Mouse (Mus musculus) megakaryocyte, embryonic 14.5 days (primary cell): ENCODE measurements around the gene Haus5. TPM values are rescaled to one million over a fixed set of nuclear protein-coding genes. Genes with fewer than 3 reads are reported as not detected.

ENCODE experiments used
- H3K27me3 ChIP-seq: replicated peaks from 2 replicates; pipeline ENCODE3; 2012; ENCODE audit warnings: inconsistent platforms
- H3K36me3 ChIP-seq: replicated peaks from 2 replicates; pipeline ENCODE3; 2012; ENCODE audit warnings: low read length, inconsistent platforms, mixed read lengths
- H3K4me1 ChIP-seq: 2 replicates; pipeline ENCODE4 v1.6.1; 2012; ENCODE audit warnings: inconsistent platforms
- H3K4me3 ChIP-seq: replicated peaks from 2 replicates; pipeline ENCODE3; 2012; ENCODE audit warnings: moderate library complexity, mild to moderate bottlenecking, inconsistent platforms
- H3K9me3 ChIP-seq: 2 replicates; pipeline ENCODE4 v1.6.1; 2012; ENCODE audit warnings: inconsistent platforms
- FLI1 ChIP-seq: IDR thresholded peaks from 2 replicates; pipeline ENCODE4 v1.6.1; 2012; ENCODE audit warnings: low read length, inconsistent platforms, mixed read lengths
- GATA1 ChIP-seq: IDR thresholded peaks from 3 replicates; pipeline ENCODE4 v1.6.1; 2012; ENCODE audit warnings: mixed read lengths, low read length, inconsistent platforms, borderline replicate concordance
- polyA plus RNA-seq: library from polyadenylated mRNA; stranded (reverse); fragments of >175 nt; gene quantifications from 2 replicates; pipeline ENCODE4 v1.2.3, GENCODE M21; 2012; ENCODE audit warnings: low replicate concordance; ENCODE audit not compliant: insufficient read depth

Haus5 gene
- polyA plus RNA-seq, 1 experiment = 13.7 TPM

DNA sequence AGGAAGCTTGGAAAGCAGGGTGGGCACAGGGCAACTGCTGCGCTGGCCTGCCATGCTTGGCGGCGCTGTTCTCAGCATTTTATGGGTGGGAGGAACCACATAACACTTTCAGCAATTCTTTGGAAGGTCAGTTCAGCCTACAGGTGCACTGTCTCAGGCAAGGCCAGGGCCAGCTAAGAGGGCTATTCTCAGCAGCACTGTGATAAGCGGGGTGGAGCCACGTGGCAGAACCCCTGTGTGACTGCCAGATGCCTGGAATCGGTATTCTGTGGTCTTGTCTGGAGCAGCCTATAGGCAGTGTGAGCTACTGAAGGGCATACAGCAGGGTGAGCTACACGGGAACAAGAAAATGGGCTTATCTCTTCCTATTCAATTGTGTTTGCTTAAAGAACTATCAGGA, 54.8 kb downstream of the Haus5 start:
- H3K4me1 ChIP-seq = peaks cover 25% of the 10 kb centered on the region
- no peaks in the 10 kb centered on the region for H3K9me3 ChIP-seq
- H3K27me3 ChIP-seq = peaks cover 9% of the 10 kb centered on the region
- no peaks in the 10 kb centered on the region for H3K36me3 ChIP-seq
- TF ChIP-seq FLI1 = no peak
- no peak overlapping the region for H3K4me3 ChIP-seq

DNA sequence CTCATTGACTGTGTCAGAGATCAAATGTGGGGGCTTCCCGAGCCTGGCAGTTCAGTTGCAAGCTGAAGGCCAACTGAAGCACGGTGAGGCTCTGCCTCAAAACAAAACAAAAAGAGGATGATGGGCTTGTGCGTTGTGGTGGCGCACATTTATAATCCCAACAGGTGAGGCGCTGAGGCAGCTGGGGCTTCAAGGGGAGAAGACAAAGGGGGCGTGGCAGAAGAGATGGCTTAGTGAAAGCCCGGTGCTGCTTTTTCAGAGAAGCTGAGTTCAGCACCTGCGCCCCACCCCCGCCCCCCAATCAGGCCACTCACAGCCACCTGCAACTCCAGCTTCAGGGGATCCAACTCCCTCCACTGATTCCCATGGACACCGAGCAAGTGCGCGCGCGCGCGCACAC, 56.3 kb downstream of the Haus5 start:
- Histone ChIP-seq H3K4me1 (peaks cover 21% of the 10 kb centered on the region), H3K36me3 (no peaks in the 10 kb centered on the region), H3K27me3 (peaks cover 10% of the 10 kb centered on the region), H3K9me3 (no peaks in the 10 kb centered on the region), H3K4me3 (no peak overlapping the region)
- TF ChIP-seq FLI1 = no peak
- TF ChIP-seq GATA1 = no peak

DNA sequence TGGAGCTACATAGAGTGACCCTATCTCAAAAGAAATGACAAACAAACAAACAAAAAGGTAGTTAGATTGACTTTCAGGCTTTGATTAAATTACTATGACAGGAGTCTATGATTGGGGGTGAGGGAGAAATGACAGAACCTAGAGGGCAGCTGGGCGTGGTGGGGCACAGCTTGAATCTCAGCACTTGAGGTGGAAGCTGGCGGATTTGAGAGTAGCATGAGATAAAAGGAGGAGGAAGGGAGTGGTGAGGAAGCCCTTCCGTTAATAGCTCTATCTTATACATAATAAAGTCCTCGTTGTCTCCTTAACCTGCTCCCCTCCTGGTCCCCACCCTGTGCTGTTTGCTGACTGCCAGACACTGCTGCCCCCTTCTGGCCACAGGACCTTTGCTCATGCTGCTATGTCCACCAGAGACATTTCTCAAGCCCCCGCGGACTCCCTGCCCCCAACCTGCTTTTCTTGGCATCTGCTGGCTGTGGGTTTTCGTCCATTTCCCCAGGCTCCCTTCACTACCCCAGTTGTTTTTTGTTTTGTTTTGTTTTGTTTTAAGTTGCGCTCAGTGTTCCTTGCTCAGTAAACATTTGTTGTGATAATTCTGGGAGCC, 57.0 kb downstream of the Haus5 start:
- H3K36me3 ChIP-seq = no peaks in the 10 kb centered on the region
- no peak for TF ChIP-seq FLI1
- TF ChIP-seq GATA1 = no peak
- peaks cover 15% of the 10 kb centered on the region for H3K4me1 ChIP-seq
- no peak overlapping the region for H3K4me3 ChIP-seq
- peaks cover 13% of the 10 kb centered on the region for H3K27me3 ChIP-seq
- H3K9me3 ChIP-seq = no peaks in the 10 kb centered on the region

DNA sequence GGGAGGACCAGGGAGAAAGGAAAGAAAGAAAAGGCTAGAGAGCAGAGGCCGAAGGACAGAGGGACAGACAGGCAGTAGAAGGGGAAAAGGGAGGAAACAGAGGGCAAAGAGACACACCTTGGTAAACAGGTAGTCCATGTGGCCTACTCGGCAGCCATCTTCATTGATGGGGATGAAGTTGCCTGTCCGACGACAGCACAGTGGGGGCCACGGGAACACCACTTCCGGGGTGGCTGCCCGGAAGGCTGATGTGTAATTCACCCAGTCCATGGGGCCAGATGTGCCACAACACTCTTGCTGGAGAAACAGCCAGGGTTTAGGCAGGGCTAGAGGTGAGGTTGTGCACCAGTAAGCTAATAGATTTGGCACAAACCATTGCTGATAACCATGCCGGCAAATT, 59.9 kb downstream of the Haus5 start:
- peaks cover 18% of the 10 kb centered on the region for H3K4me1 ChIP-seq
- H3K9me3 ChIP-seq = no peaks in the 10 kb centered on the region
- peaks cover 17% of the 10 kb centered on the region for H3K27me3 ChIP-seq
- TF ChIP-seq GATA1 (no peak), FLI1 (no peak)
- H3K36me3 ChIP-seq = no peaks in the 10 kb centered on the region
- H3K4me3 ChIP-seq = no peak overlapping the region

DNA sequence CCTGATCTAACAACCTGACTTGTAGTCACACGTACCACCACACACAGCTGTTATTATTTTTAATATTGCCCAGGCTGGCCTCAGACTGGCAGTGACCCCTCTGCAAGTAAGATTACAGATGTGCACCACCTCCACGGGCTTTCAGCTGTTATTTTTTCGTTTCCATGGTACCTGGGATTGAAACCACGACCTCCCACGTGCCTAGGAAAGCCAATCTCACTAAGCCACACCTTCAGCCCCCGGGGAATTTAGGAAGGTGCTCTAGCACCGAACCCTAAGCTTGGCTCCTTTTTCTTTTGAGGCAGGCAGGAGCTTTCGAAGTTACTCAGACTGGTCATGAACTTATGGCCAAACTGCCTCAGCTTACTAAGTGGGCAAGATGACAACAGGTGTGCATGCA, 60.4 kb downstream of the Haus5 start:
- no peak for TF ChIP-seq GATA1
- TF ChIP-seq FLI1 = no peak
- Histone ChIP-seq H3K4me1 (peaks cover 20% of the 10 kb centered on the region), H3K36me3 (no peaks in the 10 kb centered on the region), H3K9me3 (no peaks in the 10 kb centered on the region), H3K27me3 (peaks cover 21% of the 10 kb centered on the region), H3K4me3 (no peak overlapping the region)

Other genes starting within 250 kb of the Haus5 start
- 11.1 and 14.2 TPM in 2 replicates for gene Hcst, start 245.1 kb downstream of the Haus5 start, polyA plus RNA-seq
- 8.3 and 10.0 TPM in 2 replicates for gene Nfkbid, start 243.3 kb downstream of the Haus5 start, polyA plus RNA-seq
- gene Aplp1, start 219.5 kb downstream of the Haus5 start, polyA plus RNA-seq = 2.1 and 5.5 TPM in 2 replicates
- not detected in 2 replicates for gene Kirrel2, start 207.3 kb downstream of the Haus5 start, polyA plus RNA-seq
- gene Nphs1, start 206.7 kb downstream of the Haus5 start, polyA plus RNA-seq = not detected in 2 replicates
- gene Prodh2, start 171.4 kb downstream of the Haus5 start, polyA plus RNA-seq = not detected in 2 replicates
- gene Arhgap33, start 129.9 kb downstream of the Haus5 start, polyA plus RNA-seq = 12.9 and 43.1 TPM in 2 replicates
- gene Hspb6, start 112.8 kb downstream of the Haus5 start, polyA plus RNA-seq = 6.0 and 17.2 TPM in 2 replicates
- gene Proser3, start 112.7 kb downstream of the Haus5 start, polyA plus RNA-seq = 11.6 and 51.8 TPM in 2 replicates
- gene Lin37, start 105.2 kb downstream of the Haus5 start, polyA plus RNA-seq = 49.3 and 62.3 TPM in 2 replicates
- gene U2af1l4, start 101.7 kb downstream of the Haus5 start, polyA plus RNA-seq = 52.8 and 64.1 TPM in 2 replicates
- 0.70 TPM in 1 of 2 replicates, not detected in the other for gene Gm49396, start 101.7 kb downstream of the Haus5 start, polyA plus RNA-seq
- gene Psenen, start 101.4 kb downstream of the Haus5 start, polyA plus RNA-seq = 21.1 and 77.9 TPM in 2 replicates
- 4.3 and 15.3 TPM in 2 replicates for gene Igflr1, start 99.6 kb downstream of the Haus5 start, polyA plus RNA-seq
- 20.0 and 47.0 TPM in 2 replicates for gene Kmt2b, start 76.3 kb downstream of the Haus5 start, polyA plus RNA-seq
- 0.10 TPM in 1 of 2 replicates, not detected in the other for gene Zbtb32, start 66.1 kb downstream of the Haus5 start, polyA plus RNA-seq
- gene Upk1a, start 52.1 kb downstream of the Haus5 start, polyA plus RNA-seq = 1.2 TPM in 1 of 2 replicates, not detected in the other
- 82.5 and 197 TPM in 2 replicates for gene Cox6b1, start 38.8 kb downstream of the Haus5 start, polyA plus RNA-seq
- 0.44 TPM in 1 of 2 replicates, not detected in the other for gene Etv2, start 29.1 kb downstream of the Haus5 start, polyA plus RNA-seq
- gene Rbm42, start 14.7 kb downstream of the Haus5 start, polyA plus RNA-seq = 261 and 484 TPM in 2 replicates
- not detected in 2 replicates for gene Pmis2, start 6.6 kb upstream of the Haus5 start, polyA plus RNA-seq
- gene 2200002J24Rik, start 33.9 kb upstream of the Haus5 start, polyA plus RNA-seq = not detected in 2 replicates
- gene Atp4a, start 47.2 kb upstream of the Haus5 start, polyA plus RNA-seq = 0.10 TPM in 1 of 2 replicates, not detected in the other
- gene Tmem147, start 64.5 kb upstream of the Haus5 start, polyA plus RNA-seq = 25.4 and 46.3 TPM in 2 replicates
- not detected in 2 replicates for gene Gapdhs, start 78.7 kb upstream of the Haus5 start, polyA plus RNA-seq
- gene Sbsn, start 86.5 kb upstream of the Haus5 start, polyA plus RNA-seq = 0.21 TPM in 1 of 2 replicates, not detected in the other
- gene Dmkn, start 98.8 kb upstream of the Haus5 start, polyA plus RNA-seq = not detected in 2 replicates
- not detected in 2 replicates for gene Krtdap, start 122.9 kb upstream of the Haus5 start, polyA plus RNA-seq
- 5.8 and 8.9 TPM in 2 replicates for gene Ffar2, start 158.8 kb upstream of the Haus5 start, polyA plus RNA-seq
- not detected in 2 replicates for gene Ffar3, start 191.2 kb upstream of the Haus5 start, polyA plus RNA-seq
- gene Ffar1, start 196.6 kb upstream of the Haus5 start, polyA plus RNA-seq = 0.16 TPM in 1 of 2 replicates, not detected in the other
- 0.03 TPM in 1 of 2 replicates, not detected in the other for gene Cd22, start 215.3 kb upstream of the Haus5 start, polyA plus RNA-seq
- 1.2 TPM in 1 of 2 replicates, not detected in the other for gene Mag, start 249.9 kb upstream of the Haus5 start, polyA plus RNA-seq